Mouse (Mus musculus) forebrain, postnatal 0 days (tissue): ENCODE measurements around the gene Iqcb1. TPM values are rescaled to one million over a fixed set of nuclear protein-coding genes. Genes with fewer than 3 reads are reported as not detected.
A peak's percentile ranks its signal among the peaks of the same experiment; 100 is the strongest.

Source experiments
- ATAC-seq: fragments of 200-750 bp; cut with Nextera tagmentation; 2 replicates; pipeline ENCODE4 v1.8.0; 2017; ENCODE audit warnings: mild to moderate bottlenecking, moderate library complexity
- DNase-seq: peaks from one replicate; pipeline ENCODE4 v3.0.0-alpha.2; 2015
- H3K27ac ChIP-seq: fragments of 300-500 bp; sonication (generic); 2 replicates; pipeline ENCODE4 v1.5.1; 2014; ENCODE audit warnings: low read depth, mild to moderate bottlenecking, antibody characterized with exemption, low read length, moderate library complexity, mixed read lengths
- H3K27me3 ChIP-seq: fragments of 300-500 bp; sonication (generic); 2 replicates; pipeline ENCODE4 v1.6.1; 2014; ENCODE audit warnings: mild to moderate bottlenecking, low read length, mixed read lengths; ENCODE audit not compliant: insufficient read depth
- H3K36me3 ChIP-seq: fragments of 300-500 bp; sonication (generic); 2 replicates; pipeline ENCODE4 v1.6.1; 2014; ENCODE audit warnings: mild to moderate bottlenecking, moderate library complexity; ENCODE audit not compliant: insufficient read depth
- H3K4me1 ChIP-seq: fragments of 300-500 bp; sonication (generic); 2 replicates; pipeline ENCODE4 v1.6.1; 2014; ENCODE audit warnings: antibody characterized with exemption; ENCODE audit not compliant: insufficient read depth
- H3K4me2 ChIP-seq: fragments of 300-500 bp; sonication (generic); 2 replicates; pipeline ENCODE4 v1.6.1; 2014; ENCODE audit warnings: low read depth, mild to moderate bottlenecking, moderate library complexity
- H3K4me3 ChIP-seq: fragments of 300-500 bp; sonication (generic); 2 replicates; pipeline ENCODE4 v1.5.1; 2014; ENCODE audit warnings: low read depth, low read length, mixed read lengths
- H3K9ac ChIP-seq: fragments of 300-500 bp; sonication (generic); 2 replicates; pipeline ENCODE4 v1.6.1; 2014; ENCODE audit warnings: mild to moderate bottlenecking
- H3K9me3 ChIP-seq: fragments of 300-500 bp; sonication (generic); 2 replicates; pipeline ENCODE4 v1.6.1; 2016; ENCODE audit warnings: low read length
- CTCF ChIP-seq: sonication (generic); IDR thresholded peaks from 2 replicates; pipeline ENCODE4 v1.5.1; 2016; ENCODE audit warnings: antibody characterized with exemption, control low read depth, low read depth
- WGBS: fragments of 180-500 bp; shearing (Covaris S2); extraction: QIAGEN DNeasy Blood & Tissue Kit; methylation state at CpG from one replicate; pipeline ENCODE4 v1.1.7; 2014; 5-methylcytosine and 5-hydroxymethylcytosine counted together
- polyA plus RNA-seq: library from polyadenylated mRNA; unstranded; fragments of >200 nt; fragmentation: Nextera tagmentation; extraction: Ambion mirVana; gene quantifications from 2 replicates; pipeline ENCODE4 v1.2.1, GENCODE M21; 2015
- total RNA-seq: library from RNA; depleted of rRNA; stranded (reverse); fragments of >200 nt; gene quantifications from 2 replicates; pipeline ENCODE4 v1.2.3, GENCODE M21; 2014

The Iqcb1 gene
- total and polyA plus RNA-seq, 2 experiments from 2014 or later = 26.0 to 66.0 TPM

GRCm38 (mm10) chr16:36874583-36875275 lies 46.5 kb downstream of the Iqcb1 start, which contains the start of the genes Eaf2 and Golgb1:
Gene Eaf2, minus strand, starts transcription at chr16:36875003.
Gene Golgb1, plus strand, starts transcription at chr16:36875140.
- Histone ChIP-seq H3K4me2 (peak within 1 kb of the TSS; percentile 81), H3K9me3 (no peaks in the 10 kb centered on the region), H3K4me3 (peak within 1 kb of the TSS; percentile 98), H3K9ac (peak within 1 kb of the TSS; percentile 77), H3K27me3 (no peaks in the 10 kb centered on the region), H3K4me1 (peaks cover 5% of the 10 kb centered on the region), H3K36me3 (peaks cover 12% of the 10 kb centered on the region), H3K27ac (peak within 1 kb of the TSS; percentile 88)
- DNase-seq = peak; percentile 99
- WGBS = under 1% methylated on average over 43 of the region's 43 CpGs
- peak; percentile 26 for TF ChIP-seq CTCF
- ATAC-seq = peak; percentile 99

GRCm38 (mm10) chr16:36875276-36875851 lies 47.2 kb downstream of the Iqcb1 start:
- DNase-seq = no peak
- peak overlapping the region; percentile 81 for H3K4me2 ChIP-seq
- WGBS = 4% methylated on average over 48 of the region's 48 CpGs
- H3K4me3 ChIP-seq = peak overlapping the region; percentile 98
- peak overlapping the region; percentile 76 for H3K27ac ChIP-seq
- no peaks in the 10 kb centered on the region for H3K27me3 ChIP-seq
- no peak for TF ChIP-seq CTCF
- H3K9me3 ChIP-seq = no peaks in the 10 kb centered on the region
- peak; percentile 28; the same call in 1 of the 2 replicates for ATAC-seq
- peaks cover 5% of the 10 kb centered on the region for H3K4me1 ChIP-seq
- peaks cover 12% of the 10 kb centered on the region for H3K36me3 ChIP-seq
- peak overlapping the region; percentile 77 for H3K9ac ChIP-seq

GRCm38 (mm10) chr16:36877316-36877715 lies 49.1 kb downstream of the Iqcb1 start:
- ATAC-seq (no peak), DNase-seq (no peak)
- H3K4me2 ChIP-seq = no peak overlapping the region
- H3K27ac ChIP-seq = no peak overlapping the region
- no peak overlapping the region for H3K4me3 ChIP-seq
- no peak overlapping the region for H3K9ac ChIP-seq
- H3K27me3 ChIP-seq = no peaks in the 10 kb centered on the region
- H3K9me3 ChIP-seq = no peaks in the 10 kb centered on the region
- peaks cover 5% of the 10 kb centered on the region for H3K4me1 ChIP-seq
- 80% methylated on average over 5 of the region's 5 CpGs for WGBS
- TF ChIP-seq CTCF = no peak
- peaks cover 1% of the 10 kb centered on the region for H3K36me3 ChIP-seq

GRCm38 (mm10) chr16:36882737-36883343 lies 54.7 kb downstream of the Iqcb1 start:
- H3K27ac ChIP-seq = no peak overlapping the region; the same call in 1 of the 2 replicates

GRCm38 (mm10) chr16:36884881-36885280 lies 56.7 kb downstream of the Iqcb1 start:
- ATAC-seq (peak; percentile 34; the same call in 1 of the 2 replicates), DNase-seq (peak; percentile 16)
- TF ChIP-seq CTCF = peak; percentile 56
- H3K4me2 ChIP-seq = no peak overlapping the region
- H3K9ac ChIP-seq = no peak overlapping the region
- H3K36me3 ChIP-seq = peaks cover 24% of the 10 kb centered on the region
- no peaks in the 10 kb centered on the region for H3K27me3 ChIP-seq
- WGBS = 84% methylated on average over 4 of the region's 4 CpGs
- H3K9me3 ChIP-seq = no peaks in the 10 kb centered on the region
- no peaks in the 10 kb centered on the region for H3K4me1 ChIP-seq
- no peak overlapping the region for H3K27ac ChIP-seq
- H3K4me3 ChIP-seq = no peak overlapping the region

More at GRCm38 (mm10) chr16:36882737-36883343, 54.7 kb downstream of the Iqcb1 start:
- peaks cover 10% of the 10 kb centered on the region for H3K36me3 ChIP-seq
- no peaks in the 10 kb centered on the region for H3K4me1 ChIP-seq
- H3K4me2 ChIP-seq = no peak overlapping the region
- no peaks in the 10 kb centered on the region for H3K9me3 ChIP-seq
- ATAC-seq = no peak
- H3K4me3 ChIP-seq = no peak overlapping the region
- TF ChIP-seq CTCF = no peak
- 14% methylated on average over 5 of the region's 5 CpGs for WGBS
- peak; percentile 1 for DNase-seq
- H3K27me3 ChIP-seq = no peaks in the 10 kb centered on the region
- H3K9ac ChIP-seq = peak overlapping the region; percentile 18; the same call in 1 of the 2 replicates

- no peak overlapping the region for H3K4me2 ChIP-seq
- TF ChIP-seq CTCF = no peak
- H3K27ac ChIP-seq = no peak overlapping the region
- no peak overlapping the region for H3K4me3 ChIP-seq
- no peaks in the 10 kb centered on the region for H3K4me1 ChIP-seq
- no peaks in the 10 kb centered on the region for H3K27me3 ChIP-seq
- WGBS = 95% methylated on average over 11 of the region's 11 CpGs
- peaks cover 29% of the 10 kb centered on the region for H3K36me3 ChIP-seq
- no peak for DNase-seq
- H3K9me3 ChIP-seq = no peaks in the 10 kb centered on the region
- no peak overlapping the region for H3K9ac ChIP-seq
- ATAC-seq = no peak
Measured at GRCm38 (mm10) chr16:36885912-36886311, 57.7 kb downstream of the Iqcb1 start.

- no peak overlapping the region for H3K9ac ChIP-seq
- no peaks in the 10 kb centered on the region for H3K27me3 ChIP-seq
- no peak overlapping the region for H3K4me2 ChIP-seq
- ATAC-seq (no peak), DNase-seq (no peak)
- H3K36me3 ChIP-seq = peaks cover 43% of the 10 kb centered on the region
- H3K9me3 ChIP-seq = no peaks in the 10 kb centered on the region
- WGBS = 83% methylated on average over 5 of the region's 5 CpGs
- no peak for TF ChIP-seq CTCF
- H3K4me3 ChIP-seq = no peak overlapping the region
- H3K4me1 ChIP-seq = no peaks in the 10 kb centered on the region
- H3K27ac ChIP-seq = no peak overlapping the region
Measured at GRCm38 (mm10) chr16:36887546-36887945, 59.4 kb downstream of the Iqcb1 start.
